Mouse (Mus musculus) MEL (cell line): ENCODE measurements around the gene Cdk18. TPM values are rescaled to one million over a fixed set of nuclear protein-coding genes. Genes with fewer than 3 reads are reported as not detected.

Experiments used
- DNase-seq: peaks from one replicate; pipeline ENCODE4 v3.0.0; 2011; ENCODE audit warnings: low read depth, low spot score
- H3K27ac ChIP-seq: 2 replicates; pipeline ENCODE4 v1.5.1; 2012; ENCODE audit warnings: low read depth, mild to moderate bottlenecking, control low read depth, low read length, moderate library complexity; ENCODE audit not compliant: control insufficient read depth
- H3K27me3 ChIP-seq, 2 experiments: fragments of 150-350 bp in 1 of 2; sonication (generic) in 1 of 2; 2 replicates each; pipeline ENCODE4 v1.6.1; 2012; ENCODE audit warnings: low read length in 2 of 2, mild to moderate bottlenecking in 2 of 2, improper control_type of control experiment in 1 of 2, moderate library complexity in 1 of 2; ENCODE audit not compliant: insufficient read depth in 2 of 2, control insufficient read depth in 1 of 2
- H3K36me3 ChIP-seq, 2 experiments: 2 replicates each; pipeline ENCODE4 v1.6.1; 2012 to 2014; ENCODE audit warnings: low read length in 2 of 2, improper control_type of control experiment in 1 of 2, inconsistent platforms in 1 of 2, mild to moderate bottlenecking in 1 of 2; ENCODE audit not compliant: insufficient read depth in 2 of 2, control insufficient read depth in 1 of 2
- H3K4me1 ChIP-seq, 2 experiments: fragments of 150-350 bp in 1 of 2; sonication (generic) in 1 of 2; 2 replicates each; pipeline ENCODE4 v1.6.1; 2012; ENCODE audit warnings: low read length in 2 of 2, improper control_type of control experiment in 1 of 2, mild to moderate bottlenecking in 1 of 2; ENCODE audit not compliant: insufficient read depth in 2 of 2, control insufficient read depth in 1 of 2
- H3K4me3 ChIP-seq, 2 experiments: fragments of 150-350 bp in 1 of 2; sonication (generic) in 1 of 2; 2 replicates each; pipeline ENCODE4 v1.5.1; 2012; ENCODE audit warnings: low read depth in 2 of 2, low read length in 2 of 2, mild to moderate bottlenecking in 2 of 2, moderate library complexity in 2 of 2, control low read depth in 1 of 2, improper control_type of control experiment in 1 of 2; ENCODE audit not compliant: control insufficient read depth in 1 of 2, insufficient read depth in 1 of 2
- H3K79me2 ChIP-seq: 2 replicates; pipeline ENCODE4 v1.6.1; 2012; ENCODE audit warnings: mild to moderate bottlenecking, low read length, moderate library complexity; ENCODE audit not compliant: control insufficient read depth, poor library complexity, insufficient read depth
- H3K9ac ChIP-seq: 2 replicates; pipeline ENCODE4 v1.6.1; 2012; ENCODE audit warnings: low read depth, mild to moderate bottlenecking, control low read depth, low read length, moderate library complexity; ENCODE audit not compliant: control insufficient read depth, poor library complexity, severe bottlenecking
- H3K9me3 ChIP-seq: fragments of 150-350 bp; sonication (generic); replicated peaks from 2 replicates; pipeline ENCODE4 v1.6.1; 2012; ENCODE audit warnings: mild to moderate bottlenecking, low read length, improper control_type of control experiment, moderate library complexity; ENCODE audit not compliant: insufficient read depth
- BHLHE40 ChIP-seq: IDR thresholded peaks from 2 replicates; pipeline ENCODE4 v1.6.1; 2012; ENCODE audit warnings: low read depth, mild to moderate bottlenecking, inconsistent platforms, low read length, improper control_type of control experiment, borderline replicate concordance
- EP300 ChIP-seq, 2 experiments: IDR thresholded peaks; 2 replicates each; pipeline ENCODE4 v1.6.1; 2011; ENCODE audit warnings: improper control_type of control experiment in 2 of 2, low read length in 2 of 2, low read depth in 1 of 2, mild to moderate bottlenecking in 1 of 2
- ETS1 ChIP-seq: IDR thresholded peaks from 2 replicates; pipeline ENCODE4 v1.6.1; 2012; ENCODE audit warnings: low read depth, mild to moderate bottlenecking, inconsistent platforms, low read length, improper control_type of control experiment, moderate library complexity
- GATA1 ChIP-seq: IDR thresholded peaks from 2 replicates; pipeline ENCODE4 v1.6.1; 2011; ENCODE audit warnings: low read depth, low read length, improper control_type of control experiment
- HCFC1 ChIP-seq: IDR thresholded peaks from 2 replicates; pipeline ENCODE4 v1.6.1; 2012; ENCODE audit warnings: low read depth, mild to moderate bottlenecking, inconsistent platforms, low read length, improper control_type of control experiment, moderate library complexity
- MAFK ChIP-seq: IDR thresholded peaks from 2 replicates; pipeline ENCODE4 v1.6.1; 2011; ENCODE audit warnings: low read depth, mild to moderate bottlenecking, low read length, improper control_type of control experiment, borderline replicate concordance
- MYB ChIP-seq: IDR thresholded peaks from 2 replicates; pipeline ENCODE4 v1.6.1; 2011; ENCODE audit warnings: mild to moderate bottlenecking, low read depth, low read length, improper control_type of control experiment
- TAL1 ChIP-seq: IDR thresholded peaks from 2 replicates; pipeline ENCODE4 v1.6.1; 2012; ENCODE audit warnings: mild to moderate bottlenecking, inconsistent platforms, low read length, moderate library complexity, mixed read lengths
- TCF12 ChIP-seq: IDR thresholded peaks from 2 replicates; pipeline ENCODE4 v1.6.1; 2014; ENCODE audit warnings: low read depth, mild to moderate bottlenecking, inconsistent platforms, low read length, improper control_type of control experiment, moderate library complexity
- UBTF ChIP-seq: IDR thresholded peaks from 2 replicates; pipeline ENCODE4 v1.6.1; 2012; ENCODE audit warnings: low read depth, mild to moderate bottlenecking, inconsistent platforms, low read length, improper control_type of control experiment, moderate library complexity, borderline replicate concordance; ENCODE audit not compliant: insufficient read depth
- USF2 ChIP-seq, 2 experiments: IDR thresholded peaks; 2 replicates each; pipeline ENCODE4 v1.6.1; 2011 to 2012; ENCODE audit warnings: improper control_type of control experiment in 2 of 2, low read length in 2 of 2, borderline replicate concordance in 1 of 2, inconsistent platforms in 1 of 2, low read depth in 1 of 2, mild to moderate bottlenecking in 1 of 2; ENCODE audit not compliant: insufficient read depth in 1 of 2
- ZC3H11A ChIP-seq: IDR thresholded peaks from 2 replicates; pipeline ENCODE4 v1.6.1; 2012; ENCODE audit warnings: low read depth, mild to moderate bottlenecking, inconsistent platforms, low read length, improper control_type of control experiment
- ZKSCAN1 ChIP-seq: IDR thresholded peaks from 2 replicates; pipeline ENCODE4 v1.6.1; 2012; ENCODE audit warnings: low read depth, mild to moderate bottlenecking, inconsistent platforms, low read length, improper control_type of control experiment, moderate library complexity
- ZNF384 ChIP-seq: IDR thresholded peaks from 2 replicates; pipeline ENCODE4 v1.6.1; 2012; ENCODE audit warnings: low read depth, mild to moderate bottlenecking, inconsistent platforms, low read length, improper control_type of control experiment
- polyA plus RNA-seq, 2 experiments: library from polyadenylated mRNA; stranded (reverse) in 1 of 2; unstranded in 1 of 2; fragments of >175 nt in 1 of 2; fragments of >200 nt in 1 of 2; gene quantifications; 2 replicates each; pipeline versions ENCODE4 v1.2.1 to v1.2.4; 2012; ENCODE audit warnings: low replicate concordance in 2 of 2, low read depth in 1 of 2; ENCODE audit not compliant: insufficient read length in 2 of 2, insufficient read depth in 1 of 2, missing spikeins in 1 of 2
- total RNA-seq: library from RNA; depleted of rRNA; stranded (reverse); fragments of 300-350 nt; gene quantifications from 2 replicates; pipeline ENCODE4 v1.2.3, GENCODE M21; 2012

The Cdk18 gene
- total and polyA plus RNA-seq, 3 experiments = 1.3 to 15.7 TPM; not detected in 1

DNA sequence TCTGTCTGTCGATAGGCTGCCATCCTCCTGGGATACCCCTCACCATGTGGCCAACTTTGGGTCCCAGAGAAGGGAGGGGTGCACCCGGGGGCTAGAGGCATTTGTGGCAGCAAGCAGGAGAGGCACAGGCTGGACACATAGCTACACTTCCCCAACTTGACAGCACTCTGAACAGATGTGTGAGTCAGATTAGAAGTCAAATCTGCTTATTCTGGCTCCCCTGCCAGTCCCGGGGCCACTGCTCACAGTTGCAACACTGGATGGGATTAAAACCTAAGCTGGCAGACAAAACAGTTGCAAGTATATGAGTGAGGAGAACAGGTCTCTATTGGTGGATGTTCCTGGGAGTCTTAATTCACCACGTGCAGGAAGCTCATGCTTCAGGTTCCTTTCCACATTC lies 39.7 kb downstream of the Cdk18 start:
- Histone ChIP-seq H3K4me1 (peaks cover 0 to 34% of the 10 kb centered on the region in 2 experiments; a peak in 2 of 4 replicates), H3K9me3 (no peaks in the 10 kb centered on the region), H3K27me3 (no peaks in the 10 kb centered on the region), H3K36me3 (peaks cover 0 to 11% of the 10 kb centered on the region in 2 experiments; a peak in 2 of 4 replicates), H3K9ac (no peak overlapping the region)
- no peak for TF ChIP-seq UBTF
- peak; percentile 67 for TF ChIP-seq TCF12
- no peak for TF ChIP-seq ZNF384
- peak; percentile 50 to 52; a peak in 3 of 4 replicates for TF ChIP-seq EP300 (IDR thresholded peaks at IDR 0.05; ENCODE audit: low read depth in 1 of 2, low read length in 2 of 2)
- TF ChIP-seq TAL1 = peak; percentile 77
- peak; percentile 53 for TF ChIP-seq GATA1
- TF ChIP-seq, all 39 proteins: peak for 4
- H3K4me3 ChIP-seq = no peak overlapping the region
- H3K79me2 ChIP-seq = no peaks in the 10 kb centered on the region
- H3K27ac ChIP-seq = no peak overlapping the region
- peak; percentile 66 for DNase-seq

DNA sequence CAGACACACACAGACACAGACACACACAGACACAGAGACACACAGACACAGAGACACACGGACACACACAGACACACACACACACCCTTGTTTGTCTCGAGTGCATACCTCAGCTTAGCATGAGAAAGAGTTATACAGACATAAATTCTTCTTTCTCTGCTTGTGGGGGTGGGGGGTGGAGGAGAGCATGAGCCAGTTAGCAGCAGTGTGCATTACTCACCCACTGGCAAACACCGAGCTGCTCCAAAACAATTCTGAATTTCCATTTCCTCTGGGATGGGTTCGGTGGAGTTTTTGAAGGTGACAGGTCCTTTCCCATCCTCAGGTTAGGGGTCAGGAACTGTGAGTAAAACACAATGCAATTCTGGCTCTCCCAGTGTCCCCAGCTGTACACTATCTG lies 40.5 kb downstream of the Cdk18 start:
- DNase-seq = no peak
- TF ChIP-seq ETS1 (no peak), MAFK (no peak), ZC3H11A (no peak), HCFC1 (no peak)
- TF ChIP-seq, all 39 proteins: peak for 0
- Histone ChIP-seq H3K36me3 (peaks cover 0 to 11% of the 10 kb centered on the region in 2 experiments; a peak in 2 of 4 replicates), H3K27me3 (no peaks in the 10 kb centered on the region), H3K27ac (no peak overlapping the region), H3K9me3 (no peaks in the 10 kb centered on the region), H3K79me2 (no peaks in the 10 kb centered on the region), H3K4me3 (no peak overlapping the region), H3K9ac (no peak overlapping the region), H3K4me1 (peaks cover 0 to 34% of the 10 kb centered on the region in 2 experiments; a peak in 2 of 4 replicates)

DNA sequence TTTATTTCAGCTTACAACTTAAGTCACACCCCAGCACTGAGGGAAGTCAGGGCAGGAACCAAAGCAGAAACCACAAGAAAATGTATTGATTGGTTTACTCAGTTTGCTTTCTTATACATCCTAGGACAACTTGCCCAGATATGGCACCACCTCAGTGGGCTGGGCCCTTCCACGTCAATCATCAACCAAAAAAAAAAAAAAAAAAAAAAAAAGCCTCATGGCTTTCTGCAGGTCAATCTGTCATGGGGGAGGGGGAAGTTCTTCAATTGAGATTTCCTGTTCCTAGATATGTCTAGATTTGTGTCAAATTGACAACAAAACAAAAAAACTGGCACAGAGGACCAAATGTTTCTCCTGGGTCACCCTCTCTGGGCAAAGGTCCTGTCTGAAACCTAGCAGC lies 41.4 kb downstream of the Cdk18 start:
- TF ChIP-seq ZKSCAN1 (no peak), MYB (no peak), BHLHE40 (no peak), ZNF384 (peak; percentile 89), USF2 (IDR thresholded peaks at IDR 0.05; ENCODE audit: borderline replicate concordance in 1 of 2, insufficient read depth in 1 of 2, low read depth in 1 of 2, low read length in 2 of 2) (no peak)
- TF ChIP-seq, all 39 proteins: peak for 1
- no peak for DNase-seq

More for the DNA sequence above, 41.4 kb downstream of the Cdk18 start:
- H3K4me1 ChIP-seq = peaks cover 0 to 34% of the 10 kb centered on the region in 2 experiments; a peak in 2 of 4 replicates
- H3K4me3 ChIP-seq = no peak overlapping the region
- no peak overlapping the region for H3K9ac ChIP-seq
- H3K36me3 ChIP-seq = peaks cover 0 to 11% of the 10 kb centered on the region in 2 experiments; a peak in 2 of 4 replicates
- H3K27ac ChIP-seq = no peak overlapping the region
- no peaks in the 10 kb centered on the region for H3K27me3 ChIP-seq
- H3K9me3 ChIP-seq = no peaks in the 10 kb centered on the region
- no peaks in the 10 kb centered on the region for H3K79me2 ChIP-seq
